Mouse (Mus musculus): ENCODE measurements around the gene Ift122.
A peak's percentile ranks its signal among the peaks of the same experiment; 100 is the strongest.
"Not testable (repeated sequence)": the region's sequence is repeated elsewhere in the genome, so short reads cannot be mapped to it uniquely, and the experiment has no call there.

The Ift122 gene

GRCm38 (mm10) chr6:115846640-115847411, 6.4 kb upstream of the Ift122 start:
- DNase-seq, result peak; percentile 84 to 88

- peak; percentile 28 for DNase-seq
Measured at GRCm38 (mm10) chr6:115848598-115849304, 4.5 kb upstream of the Ift122 start.

- DNase-seq, result peak; percentile 62
Measured at GRCm38 (mm10) chr6:115852446-115853090, 702 bp upstream of the Ift122 start.

GRCm38 (mm10) chr6:115853985-115854384, 715 bp downstream of the Ift122 start:
- DNase-seq, result no peak

GRCm38 (mm10) chr6:115854432-115854831, 1.2 kb downstream of the Ift122 start:
- DNase-seq, result peak; percentile 55 to 58

GRCm38 (mm10) chr6:115855733-115856360, 2.6 kb downstream of the Ift122 start:
- DNase-seq, result no peak

GRCm38 (mm10) chr6:115856361-115856745, 3.1 kb downstream of the Ift122 start:
- no peak for DNase-seq

- no peak for DNase-seq
Measured at GRCm38 (mm10) chr6:115859258-115859657, 6.0 kb downstream of the Ift122 start.

GRCm38 (mm10) chr6:115860027-115860556, 6.8 kb downstream of the Ift122 start:
- DNase-seq, result no peak

GRCm38 (mm10) chr6:115863340-115863841, 10.1 kb downstream of the Ift122 start:
- no peak for DNase-seq

- no peak for DNase-seq
Measured at GRCm38 (mm10) chr6:115865246-115865645, 12.0 kb downstream of the Ift122 start.

- not testable (repeated sequence) for DNase-seq
Measured at GRCm38 (mm10) chr6:115867157-115867556, 13.9 kb downstream of the Ift122 start.

GRCm38 (mm10) chr6:115871318-115871717, 18.0 kb downstream of the Ift122 start:
- not testable (repeated sequence) for DNase-seq

GRCm38 (mm10) chr6:115877239-115877638, 24.0 kb downstream of the Ift122 start:
- DNase-seq, result no peak

- no peak for DNase-seq
Measured at GRCm38 (mm10) chr6:115878694-115879093, 25.4 kb downstream of the Ift122 start.

GRCm38 (mm10) chr6:115879736-115880135, 26.5 kb downstream of the Ift122 start:
- no peak for DNase-seq

GRCm38 (mm10) chr6:115880751-115881150, 27.5 kb downstream of the Ift122 start:
- DNase-seq, result no peak

- no peak for DNase-seq
Measured at GRCm38 (mm10) chr6:115884018-115884417, 30.7 kb downstream of the Ift122 start.

GRCm38 (mm10) chr6:115886894-115887293, 33.6 kb downstream of the Ift122 start:
- peak in 1 of 2 experiments; percentile 23 for DNase-seq

- peak; percentile 45 to 46 for DNase-seq
Measured at GRCm38 (mm10) chr6:115888296-115888695, 35.0 kb downstream of the Ift122 start.

GRCm38 (mm10) chr6:115890601-115891000, 37.3 kb downstream of the Ift122 start:
- no peak for DNase-seq

GRCm38 (mm10) chr6:115891061-115891460, 37.8 kb downstream of the Ift122 start:
- DNase-seq, result no peak
